Mouse (Mus musculus): ENCODE data around the gene Oxt. TPM values are rescaled to one million over a fixed set of nuclear protein-coding genes. Genes with fewer than 3 reads are reported as not detected.

Oxt gene
- polyA plus RNA-seq, 1 experiment = not detected

- Histone ChIP-seq H3K27me3 (ENCODE audit: control insufficient read depth, insufficient read depth, low read length, poor library complexity, severe bottlenecking) (peaks cover 3% of the 10 kb centered on the region; the same call in 1 of the 2 replicates), H3K4me1 (ENCODE audit: control insufficient read depth, insufficient read depth, low read length) (no peaks in the 10 kb centered on the region), H3K4me3 (ENCODE audit: low read depth, low read length) (no peak overlapping the region), H3K36me3 (ENCODE audit: control insufficient read depth, insufficient read depth, low read length, poor library complexity, severe bottlenecking) (no peaks in the 10 kb centered on the region), H3K27ac (ENCODE audit: insufficient read depth, low read length) (no peak overlapping the region), H3K9me3 (replicated peaks; ENCODE audit: control insufficient read depth, insufficient read depth, low read length, poor library complexity, severe bottlenecking) (no peaks in the 10 kb centered on the region), H3K9ac (ENCODE audit: low read depth, poor library complexity, severe bottlenecking) (no peak overlapping the region)
- TF ChIP-seq EP300 (IDR thresholded peaks at IDR 0.05; ENCODE audit: insufficient read depth, low read depth, low read length) = no peak
- TF ChIP-seq CTCF (IDR thresholded peaks at IDR 0.05; ENCODE audit: low read depth, low read length) = no peak
- TF ChIP-seq POLR2A (IDR thresholded peaks at IDR 0.05; ENCODE audit: insufficient read depth, low read length) = no peak
These were observed 3.8 kb downstream of the Oxt start for GRCm38 (mm10) chr2:130579791-130580190.

GRCm38 (mm10) chr2:130581201-130581600 lies 5.2 kb downstream of the Oxt start:
- TF ChIP-seq CTCF (IDR thresholded peaks at IDR 0.05; ENCODE audit: low read depth, low read length) (no peak), POLR2A (IDR thresholded peaks at IDR 0.05; ENCODE audit: insufficient read depth, low read length) (no peak), EP300 (IDR thresholded peaks at IDR 0.05; ENCODE audit: insufficient read depth, low read depth, low read length) (no peak)
- Histone ChIP-seq H3K9ac (ENCODE audit: low read depth, poor library complexity, severe bottlenecking) (0 out of 2 replicates have a peak overlapping the region, but pooled peaks have one; percentile 22), H3K4me1 (ENCODE audit: control insufficient read depth, insufficient read depth, low read length) (no peaks in the 10 kb centered on the region), H3K27ac (ENCODE audit: insufficient read depth, low read length) (no peak overlapping the region), H3K4me3 (ENCODE audit: low read depth, low read length) (peak overlapping the region; percentile 21), H3K9me3 (replicated peaks; ENCODE audit: control insufficient read depth, insufficient read depth, low read length, poor library complexity, severe bottlenecking) (no peaks in the 10 kb centered on the region), H3K27me3 (ENCODE audit: control insufficient read depth, insufficient read depth, low read length, poor library complexity, severe bottlenecking) (peaks cover 3% of the 10 kb centered on the region; the same call in 1 of the 2 replicates), H3K36me3 (ENCODE audit: control insufficient read depth, insufficient read depth, low read length, poor library complexity, severe bottlenecking) (no peaks in the 10 kb centered on the region)

- no peaks in the 10 kb centered on the region for H3K36me3 ChIP-seq (ENCODE audit: control insufficient read depth, insufficient read depth, low read length, poor library complexity, severe bottlenecking)
- no peak for TF ChIP-seq EP300 (IDR thresholded peaks at IDR 0.05; ENCODE audit: insufficient read depth, low read depth, low read length)
- no peak for TF ChIP-seq CTCF (IDR thresholded peaks at IDR 0.05; ENCODE audit: low read depth, low read length)
- no peak for TF ChIP-seq POLR2A (IDR thresholded peaks at IDR 0.05; ENCODE audit: insufficient read depth, low read length)
- no peaks in the 10 kb centered on the region for H3K4me1 ChIP-seq (ENCODE audit: control insufficient read depth, insufficient read depth, low read length)
- no peak within 1 kb of the TSS for H3K9ac ChIP-seq (ENCODE audit: low read depth, poor library complexity, severe bottlenecking)
- peaks cover 3% of the 10 kb centered on the region; the same call in 1 of the 2 replicates for H3K27me3 ChIP-seq (ENCODE audit: control insufficient read depth, insufficient read depth, low read length, poor library complexity, severe bottlenecking)
- H3K27ac ChIP-seq (ENCODE audit: insufficient read depth, low read length) = no peak within 1 kb of the TSS
- H3K9me3 ChIP-seq (replicated peaks; ENCODE audit: control insufficient read depth, insufficient read depth, low read length, poor library complexity, severe bottlenecking) = no peaks in the 10 kb centered on the region
- H3K4me3 ChIP-seq (ENCODE audit: low read depth, low read length) = no peak within 1 kb of the TSS
These were observed 6.6 kb downstream of the Oxt start, which contains the start of gene Avp for GRCm38 (mm10) chr2:130582552-130582951. TSS of gene Avp (minus strand) at chr2:130582554.

GRCm38 (mm10) chr2:130583902-130584560 lies 8.1 kb downstream of the Oxt start:
- Histone ChIP-seq H3K27me3 (ENCODE audit: control insufficient read depth, insufficient read depth, low read length, poor library complexity, severe bottlenecking) (peaks cover 3% of the 10 kb centered on the region; the same call in 1 of the 2 replicates), H3K9ac (ENCODE audit: low read depth, poor library complexity, severe bottlenecking) (no peak overlapping the region), H3K9me3 (replicated peaks; ENCODE audit: control insufficient read depth, insufficient read depth, low read length, poor library complexity, severe bottlenecking) (no peaks in the 10 kb centered on the region), H3K27ac (ENCODE audit: insufficient read depth, low read length) (no peak overlapping the region), H3K4me1 (ENCODE audit: control insufficient read depth, insufficient read depth, low read length) (no peaks in the 10 kb centered on the region), H3K4me3 (ENCODE audit: low read depth, low read length) (no peak overlapping the region), H3K36me3 (ENCODE audit: control insufficient read depth, insufficient read depth, low read length, poor library complexity, severe bottlenecking) (no peaks in the 10 kb centered on the region)
- no peak for TF ChIP-seq POLR2A (IDR thresholded peaks at IDR 0.05; ENCODE audit: insufficient read depth, low read length)
- no peak for TF ChIP-seq EP300 (IDR thresholded peaks at IDR 0.05; ENCODE audit: insufficient read depth, low read depth, low read length)

- Histone ChIP-seq H3K9me3 (replicated peaks; ENCODE audit: control insufficient read depth, insufficient read depth, low read length, poor library complexity, severe bottlenecking) (no peaks in the 10 kb centered on the region), H3K9ac (ENCODE audit: low read depth, poor library complexity, severe bottlenecking) (no peak overlapping the region)
- no peak for TF ChIP-seq EP300 (IDR thresholded peaks at IDR 0.05; ENCODE audit: insufficient read depth, low read depth, low read length)
- TF ChIP-seq CTCF (IDR thresholded peaks at IDR 0.05; ENCODE audit: low read depth, low read length) = no peak
- no peak for TF ChIP-seq POLR2A (IDR thresholded peaks at IDR 0.05; ENCODE audit: insufficient read depth, low read length)
These were observed 10.0 kb downstream of the Oxt start for GRCm38 (mm10) chr2:130586016-130586415.

GRCm38 (mm10) chr2:130588373-130588772 lies 12.4 kb downstream of the Oxt start:
- no peak overlapping the region for H3K4me3 ChIP-seq (ENCODE audit: low read depth, low read length)
- no peaks in the 10 kb centered on the region for H3K27me3 ChIP-seq (ENCODE audit: control insufficient read depth, insufficient read depth, low read length, poor library complexity, severe bottlenecking)
- TF ChIP-seq EP300 (IDR thresholded peaks at IDR 0.05; ENCODE audit: insufficient read depth, low read depth, low read length) = no peak
- TF ChIP-seq POLR2A (IDR thresholded peaks at IDR 0.05; ENCODE audit: insufficient read depth, low read length) = no peak
- no peak for TF ChIP-seq CTCF (IDR thresholded peaks at IDR 0.05; ENCODE audit: low read depth, low read length)
- H3K27ac ChIP-seq (ENCODE audit: insufficient read depth, low read length) = no peak overlapping the region
- H3K9ac ChIP-seq (ENCODE audit: low read depth, poor library complexity, severe bottlenecking) = no peak overlapping the region
- H3K4me1 ChIP-seq (ENCODE audit: control insufficient read depth, insufficient read depth, low read length) = no peaks in the 10 kb centered on the region
- H3K9me3 ChIP-seq (replicated peaks; ENCODE audit: control insufficient read depth, insufficient read depth, low read length, poor library complexity, severe bottlenecking) = no peaks in the 10 kb centered on the region
- H3K36me3 ChIP-seq (ENCODE audit: control insufficient read depth, insufficient read depth, low read length, poor library complexity, severe bottlenecking) = no peaks in the 10 kb centered on the region

More at GRCm38 (mm10) chr2:130586016-130586415, 10.0 kb downstream of the Oxt start:
- no peak overlapping the region for H3K27ac ChIP-seq (ENCODE audit: insufficient read depth, low read length)
- H3K4me3 ChIP-seq (ENCODE audit: low read depth, low read length) = no peak overlapping the region
- no peaks in the 10 kb centered on the region for H3K4me1 ChIP-seq (ENCODE audit: control insufficient read depth, insufficient read depth, low read length)
- H3K36me3 ChIP-seq (ENCODE audit: control insufficient read depth, insufficient read depth, low read length, poor library complexity, severe bottlenecking) = no peaks in the 10 kb centered on the region
- no peaks in the 10 kb centered on the region for H3K27me3 ChIP-seq (ENCODE audit: control insufficient read depth, insufficient read depth, low read length, poor library complexity, severe bottlenecking)
